Mouse (Mus musculus): ENCODE results near the gene Ano1. TPM values are rescaled to one million over a fixed set of nuclear protein-coding genes. Genes with fewer than 3 reads are reported as not detected.

The Ano1 gene
- polyA plus RNA-seq, 1 experiment from 2014 or later, result 26.0 TPM

GRCm38 (mm10) chr7:144604291-144604690, 147.5 kb downstream of the Ano1 start:
- ATAC-seq (ENCODE audit: low FRiP score) (no peak), DNase-seq (ENCODE audit: low spot score, missing footprints) (no peak)
- Histone ChIP-seq H3K4me3 (ENCODE audit: low read depth, low read length) (no peak overlapping the region), H3K9ac (ENCODE audit: low read length) (no peak overlapping the region), H3K36me3 (ENCODE audit: control insufficient read depth, insufficient read depth, low read length) (0 out of 2 replicates have a peak, but pooled peaks cover 3% of the 10 kb centered on the region), H3K9me3 (ENCODE audit: control insufficient read depth, low read length) (no peaks in the 10 kb centered on the region), H3K27ac (ENCODE audit: low read depth, low read length) (no peak overlapping the region), H3K27me3 (ENCODE audit: control insufficient read depth, insufficient read depth, low read length) (no peaks in the 10 kb centered on the region), H3K4me2 (no peak overlapping the region), H3K4me1 (ENCODE audit: control insufficient read depth, insufficient read depth, low read length) (peaks cover 3% of the 10 kb centered on the region; the same call in 1 of the 2 replicates)
- WGBS, result 100% methylated on average over 2 of the region's 2 CpGs

GRCm38 (mm10) chr7:144600333-144600900, 151.4 kb downstream of the Ano1 start:
- H3K4me2 ChIP-seq, result no peak overlapping the region
- no peaks in the 10 kb centered on the region for H3K27me3 ChIP-seq (ENCODE audit: control insufficient read depth, insufficient read depth, low read length)
- ATAC-seq (ENCODE audit: low FRiP score) (no peak), DNase-seq (ENCODE audit: low spot score, missing footprints) (peak; percentile 80)
- peaks cover 3% of the 10 kb centered on the region; the same call in 1 of the 2 replicates for H3K4me1 ChIP-seq (ENCODE audit: control insufficient read depth, insufficient read depth, low read length)
- H3K9me3 ChIP-seq (ENCODE audit: control insufficient read depth, low read length), result no peaks in the 10 kb centered on the region
- no peak overlapping the region for H3K27ac ChIP-seq (ENCODE audit: low read depth, low read length)
- no peak overlapping the region for H3K9ac ChIP-seq (ENCODE audit: low read length)
- WGBS, result 26% methylated on average over 6 of the region's 6 CpGs
- H3K36me3 ChIP-seq (ENCODE audit: control insufficient read depth, insufficient read depth, low read length), result 0 out of 2 replicates have a peak, but pooled peaks cover 9% of the 10 kb centered on the region
- no peak overlapping the region for H3K4me3 ChIP-seq (ENCODE audit: low read depth, low read length)

GRCm38 (mm10) chr7:144589508-144589907, 162.3 kb downstream of the Ano1 start:
- Histone ChIP-seq H3K9me3 (ENCODE audit: control insufficient read depth, low read length) (no peaks in the 10 kb centered on the region), H3K4me3 (ENCODE audit: low read depth, low read length) (no peak overlapping the region), H3K9ac (ENCODE audit: low read length) (no peak overlapping the region), H3K36me3 (ENCODE audit: control insufficient read depth, insufficient read depth, low read length) (peaks cover 4% of the 10 kb centered on the region; the same call in 1 of the 2 replicates), H3K27me3 (ENCODE audit: control insufficient read depth, insufficient read depth, low read length) (0 out of 2 replicates have a peak, but pooled peaks cover 2% of the 10 kb centered on the region), H3K27ac (ENCODE audit: low read depth, low read length) (no peak overlapping the region), H3K4me2 (no peak overlapping the region), H3K4me1 (ENCODE audit: control insufficient read depth, insufficient read depth, low read length) (no peaks in the 10 kb centered on the region)
- no peak for DNase-seq (ENCODE audit: low spot score, missing footprints)
- 84% methylated on average over 3 of the region's 3 CpGs for WGBS
- ATAC-seq (ENCODE audit: low FRiP score), result no peak

GRCm38 (mm10) chr7:144587291-144587690, 164.5 kb downstream of the Ano1 start:
- no peak overlapping the region for H3K4me3 ChIP-seq (ENCODE audit: low read depth, low read length)
- H3K4me2 ChIP-seq, result no peak overlapping the region
- H3K27ac ChIP-seq (ENCODE audit: low read depth, low read length), result no peak overlapping the region
- 0 out of 2 replicates have a peak, but pooled peaks cover 2% of the 10 kb centered on the region for H3K27me3 ChIP-seq (ENCODE audit: control insufficient read depth, insufficient read depth, low read length)
- peaks cover 3% of the 10 kb centered on the region; the same call in 1 of the 2 replicates for H3K36me3 ChIP-seq (ENCODE audit: control insufficient read depth, insufficient read depth, low read length)
- no peak overlapping the region for H3K9ac ChIP-seq (ENCODE audit: low read length)
- ATAC-seq (ENCODE audit: low FRiP score), result no peak
- peaks cover 9% of the 10 kb centered on the region for H3K4me1 ChIP-seq (ENCODE audit: control insufficient read depth, insufficient read depth, low read length)
- H3K9me3 ChIP-seq (ENCODE audit: control insufficient read depth, low read length), result no peaks in the 10 kb centered on the region
- peak; percentile 84 for DNase-seq (ENCODE audit: low spot score, missing footprints)
- 51% methylated on average over 2 of the region's 2 CpGs for WGBS

- H3K4me2 ChIP-seq, result no peak overlapping the region
- H3K36me3 ChIP-seq (ENCODE audit: control insufficient read depth, insufficient read depth, low read length), result no peaks in the 10 kb centered on the region
- H3K27me3 ChIP-seq (ENCODE audit: control insufficient read depth, insufficient read depth, low read length), result 0 out of 2 replicates have a peak, but pooled peaks cover 2% of the 10 kb centered on the region
- 9% methylated on average over 6 of the region's 6 CpGs for WGBS
- H3K9me3 ChIP-seq (ENCODE audit: control insufficient read depth, low read length), result no peaks in the 10 kb centered on the region
- ATAC-seq (ENCODE audit: low FRiP score) (0 out of 2 replicates have a peak, but pooled peaks have one; percentile 15), DNase-seq (ENCODE audit: low spot score, missing footprints) (peak; percentile 96)
- no peak overlapping the region for H3K4me3 ChIP-seq (ENCODE audit: low read depth, low read length)
- no peak overlapping the region for H3K9ac ChIP-seq (ENCODE audit: low read length)
- peaks cover 18% of the 10 kb centered on the region for H3K4me1 ChIP-seq (ENCODE audit: control insufficient read depth, insufficient read depth, low read length)
- H3K27ac ChIP-seq (ENCODE audit: low read depth, low read length), result no peak overlapping the region
These were observed 166.1 kb downstream of the Ano1 start for GRCm38 (mm10) chr7:144585648-144586047.

- Histone ChIP-seq H3K36me3 (ENCODE audit: control insufficient read depth, insufficient read depth, low read length) (peaks cover 7% of the 10 kb centered on the region; the same call in 1 of the 2 replicates), H3K4me2 (no peak overlapping the region), H3K4me3 (ENCODE audit: low read depth, low read length) (no peak overlapping the region), H3K4me1 (ENCODE audit: control insufficient read depth, insufficient read depth, low read length) (peaks cover 18% of the 10 kb centered on the region), H3K27me3 (ENCODE audit: control insufficient read depth, insufficient read depth, low read length) (0 out of 2 replicates have a peak, but pooled peaks cover 2% of the 10 kb centered on the region), H3K9ac (ENCODE audit: low read length) (no peak overlapping the region), H3K27ac (ENCODE audit: low read depth, low read length) (no peak overlapping the region), H3K9me3 (ENCODE audit: control insufficient read depth, low read length) (no peaks in the 10 kb centered on the region)
- DNase-seq (ENCODE audit: low spot score, missing footprints) (peak; percentile 93), ATAC-seq (ENCODE audit: low FRiP score) (no peak)
- 9% methylated on average over 4 of the region's 4 CpGs for WGBS
These were observed 168.2 kb downstream of the Ano1 start for GRCm38 (mm10) chr7:144583619-144584018.

GRCm38 (mm10) chr7:144582284-144582980, 169.3 kb downstream of the Ano1 start, which contains the start of gene Fadd:
Gene Fadd (minus strand): TSS chr7:144582463.
- H3K27ac ChIP-seq (ENCODE audit: low read depth, low read length), result peak within 1 kb of the TSS; percentile 74
- H3K9ac ChIP-seq (ENCODE audit: low read length), result peak within 1 kb of the TSS; percentile 82
- peak within 1 kb of the TSS; percentile 84 for H3K4me2 ChIP-seq
- peaks cover 7% of the 10 kb centered on the region; the same call in 1 of the 2 replicates for H3K36me3 ChIP-seq (ENCODE audit: control insufficient read depth, insufficient read depth, low read length)
- peak within 1 kb of the TSS; percentile 77 for H3K4me3 ChIP-seq (ENCODE audit: low read depth, low read length)
- ATAC-seq (ENCODE audit: low FRiP score), result peak; percentile 85
- H3K4me1 ChIP-seq (ENCODE audit: control insufficient read depth, insufficient read depth, low read length), result peaks cover 18% of the 10 kb centered on the region
- no peaks in the 10 kb centered on the region for H3K9me3 ChIP-seq (ENCODE audit: control insufficient read depth, low read length)
- 0 out of 2 replicates have a peak, but pooled peaks cover 2% of the 10 kb centered on the region for H3K27me3 ChIP-seq (ENCODE audit: control insufficient read depth, insufficient read depth, low read length)
- DNase-seq (ENCODE audit: low spot score, missing footprints), result peak; percentile 99
- WGBS, result 2% methylated on average over 34 of the region's 34 CpGs

- Histone ChIP-seq H3K27ac (ENCODE audit: low read depth, low read length) (peak overlapping the region; percentile 74), H3K4me2 (peak overlapping the region; percentile 84), H3K36me3 (ENCODE audit: control insufficient read depth, insufficient read depth, low read length) (peaks cover 7% of the 10 kb centered on the region; the same call in 1 of the 2 replicates), H3K9ac (ENCODE audit: low read length) (peak overlapping the region; percentile 82), H3K4me3 (ENCODE audit: low read depth, low read length) (peak overlapping the region; percentile 77), H3K9me3 (ENCODE audit: control insufficient read depth, low read length) (no peaks in the 10 kb centered on the region), H3K4me1 (ENCODE audit: control insufficient read depth, insufficient read depth, low read length) (peaks cover 18% of the 10 kb centered on the region), H3K27me3 (ENCODE audit: control insufficient read depth, insufficient read depth, low read length) (no peaks in the 10 kb centered on the region)
- WGBS, result under 1% methylated on average over 43 of the region's 43 CpGs
- DNase-seq (ENCODE audit: low spot score, missing footprints), result peak; percentile 96
- ATAC-seq (ENCODE audit: low FRiP score), result peak; percentile 87
These were observed 170.1 kb downstream of the Ano1 start for GRCm38 (mm10) chr7:144581559-144582283.
